Mouse (Mus musculus) cerebellum, adult 2 months (tissue): Measurements from ENCODE around the gene Rhbdf1. TPM values are rescaled to one million over a fixed set of nuclear protein-coding genes. Genes with fewer than 3 reads are reported as not detected.
A peak's percentile ranks its signal among the peaks of the same experiment; 100 is the strongest.

Experiments
- DNase-seq, 2 experiments: peaks; one replicate each; pipeline ENCODE4 v3.0.0; 2021
- H3K27ac ChIP-seq: fragments of 200-500 bp; 2 replicates; pipeline ENCODE4 v1.5.1; 2012; ENCODE audit warnings: low read length, control low read depth, inconsistent platforms; ENCODE audit not compliant: insufficient read depth
- H3K27me3 ChIP-seq: fragments of 200-500 bp; 2 replicates; pipeline ENCODE4 v1.6.1; 2012; ENCODE audit warnings: inconsistent platforms, mild to moderate bottlenecking, low read length, moderate library complexity; ENCODE audit not compliant: control insufficient read depth, insufficient read depth
- H3K4me1 ChIP-seq: fragments of 200-500 bp; 2 replicates; pipeline ENCODE4 v1.6.1; 2011; ENCODE audit warnings: low read length; ENCODE audit not compliant: control insufficient read depth, insufficient read depth
- H3K4me3 ChIP-seq: fragments of 200-500 bp; replicated peaks from 2 replicates; pipeline ENCODE3; 2011; ENCODE audit warnings: mild to moderate bottlenecking, low read depth, low read length, control low read depth; ENCODE audit not compliant: insufficient read depth
- CTCF ChIP-seq: fragments of 200-500 bp; IDR thresholded peaks from 2 replicates; pipeline ENCODE4 v1.5.1; 2011; ENCODE audit warnings: low read depth, mild to moderate bottlenecking, control low read depth, low read length, moderate library complexity, borderline replicate concordance; ENCODE audit not compliant: insufficient read depth
- POLR2A ChIP-seq: fragments of 200-500 bp; IDR thresholded peaks from 2 replicates; pipeline ENCODE4 v1.6.1; 2011; ENCODE audit warnings: low read length, control low read depth, borderline replicate concordance; ENCODE audit not compliant: insufficient read depth
- WGBS: fragments of 180-500 bp; shearing (Covaris S2); methylation state at CpG from one replicate; pipeline ENCODE4 v1.1.7; 2018; 5-methylcytosine and 5-hydroxymethylcytosine counted together
- polyA plus RNA-seq: library from polyadenylated mRNA; depleted of rRNA; stranded (reverse); fragments of >200 nt; gene quantifications from 2 replicates; pipeline ENCODE4 v1.2.3, GENCODE M21; 2012; rRNA removed

The Rhbdf1 gene
- polyA plus RNA-seq, 1 experiment = 31.3 TPM

- no peak overlapping the region for H3K4me3 ChIP-seq
- no peaks in the 10 kb centered on the region for H3K4me1 ChIP-seq
- H3K27me3 ChIP-seq = no peaks in the 10 kb centered on the region
- DNase-seq = no peak
- no peak for TF ChIP-seq CTCF
- TF ChIP-seq POLR2A = no peak
- WGBS = 92% methylated on average over 1 of the region's 1 CpGs
- no peak overlapping the region for H3K27ac ChIP-seq
These were observed 43.6 kb downstream of the Rhbdf1 start for GRCm38 (mm10) chr11:32178506-32178905.

- Histone ChIP-seq H3K4me1 (no peaks in the 10 kb centered on the region), H3K4me3 (no peak overlapping the region), H3K27ac (no peak overlapping the region), H3K27me3 (no peaks in the 10 kb centered on the region)
- no peak for DNase-seq
- TF ChIP-seq POLR2A (no peak), CTCF (no peak)
- 75% methylated on average over 4 of the region's 4 CpGs for WGBS
These were observed 55.4 kb downstream of the Rhbdf1 start for GRCm38 (mm10) chr11:32166683-32167082.

- Histone ChIP-seq H3K4me1 (no peaks in the 10 kb centered on the region), H3K27ac (no peak overlapping the region), H3K27me3 (no peaks in the 10 kb centered on the region), H3K4me3 (peak overlapping the region; percentile 37)
- 12% methylated on average over 28 of the region's 28 CpGs for WGBS
- peak; percentile 72 to 85 for DNase-seq
- no peak for TF ChIP-seq POLR2A
- TF ChIP-seq CTCF = peak; percentile 92
These were observed 59.9 kb downstream of the Rhbdf1 start for GRCm38 (mm10) chr11:32161922-32162804.

- peak; percentile 54 for TF ChIP-seq CTCF
- TF ChIP-seq POLR2A = no peak
- Histone ChIP-seq H3K4me3 (peak overlapping the region; percentile 37), H3K4me1 (no peaks in the 10 kb centered on the region), H3K27me3 (no peaks in the 10 kb centered on the region), H3K27ac (no peak overlapping the region)
- DNase-seq = peak; percentile 43 to 48
- WGBS = 19% methylated on average over 9 of the region's 9 CpGs
These were observed 60.6 kb downstream of the Rhbdf1 start for GRCm38 (mm10) chr11:32161500-32161899.

GRCm38 (mm10) chr11:32160341-32160740 is 61.8 kb downstream of the Rhbdf1 start:
- WGBS = 82% methylated on average over 7 of the region's 7 CpGs
- no peak overlapping the region for H3K4me3 ChIP-seq
- H3K4me1 ChIP-seq = no peaks in the 10 kb centered on the region
- no peak overlapping the region for H3K27ac ChIP-seq
- TF ChIP-seq POLR2A = no peak
- TF ChIP-seq CTCF = no peak
- DNase-seq = no peak
- H3K27me3 ChIP-seq = no peaks in the 10 kb centered on the region

Other genes with a start within 250 kb of the Rhbdf1 start
- 140 and 169 TPM in 2 replicates for gene Nsg2, start 221.8 kb downstream of the Rhbdf1 start, polyA plus RNA-seq
- not detected in 2 replicates for gene Il9r, start 22.0 kb downstream of the Rhbdf1 start, polyA plus RNA-seq
- 48.2 and 51.5 TPM in 2 replicates for gene Snrnp25, start 16.9 kb downstream of the Rhbdf1 start, polyA plus RNA-seq
- gene Mpg, start 4.2 kb upstream of the Rhbdf1 start, polyA plus RNA-seq = 14.8 and 15.2 TPM in 2 replicates
- 81.0 and 86.9 TPM in 2 replicates for gene Nprl3, start 45.4 kb upstream of the Rhbdf1 start, polyA plus RNA-seq
- 0.19 and 0.38 TPM in 2 replicates for gene Hba-x, start 54.1 kb upstream of the Rhbdf1 start, polyA plus RNA-seq
- 188 and 435 TPM in 2 replicates for gene Hba-a1, start 61.2 kb upstream of the Rhbdf1 start, polyA plus RNA-seq
- gene Hbq1b, start 64.7 kb upstream of the Rhbdf1 start, polyA plus RNA-seq = 1.0 and 1.8 TPM in 2 replicates
- gene Hba-a2, start 74.2 kb upstream of the Rhbdf1 start, polyA plus RNA-seq = 435 and 992 TPM in 2 replicates
- 1.1 TPM in 2 replicates for gene Hbq1a, start 77.8 kb upstream of the Rhbdf1 start, polyA plus RNA-seq
- gene Sh3pxd2b, start 125.5 kb upstream of the Rhbdf1 start, polyA plus RNA-seq = 9.1 TPM in 2 replicates
- 26.4 and 31.8 TPM in 2 replicates for gene Ubtd2, start 233.1 kb upstream of the Rhbdf1 start, polyA plus RNA-seq